Mouse (Mus musculus): Measurements from ENCODE around the gene Psap.

The Psap gene

DNA sequence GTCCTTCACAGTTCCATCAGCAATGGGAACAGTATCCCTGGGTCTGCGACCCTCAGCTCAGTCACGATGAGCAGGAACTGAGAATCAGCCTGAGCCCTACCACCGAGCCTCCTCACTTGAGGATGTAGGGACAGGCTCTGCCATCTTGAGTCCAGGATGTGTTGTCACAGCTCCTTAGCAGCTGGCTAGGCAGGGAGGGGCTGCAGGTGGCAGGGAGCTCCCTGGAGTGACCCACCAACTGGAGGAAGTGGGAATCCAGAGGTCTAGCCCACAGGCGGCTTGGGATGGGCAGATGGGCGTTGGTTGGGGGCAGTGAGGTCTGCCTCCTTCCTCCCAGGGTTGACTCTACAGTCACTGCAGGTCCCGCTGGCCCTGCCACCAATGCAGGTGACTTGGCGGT lies 14.1 kb upstream of the Psap start:
- no peak for DNase-seq (ENCODE audit: low read depth, low spot score)

DNA sequence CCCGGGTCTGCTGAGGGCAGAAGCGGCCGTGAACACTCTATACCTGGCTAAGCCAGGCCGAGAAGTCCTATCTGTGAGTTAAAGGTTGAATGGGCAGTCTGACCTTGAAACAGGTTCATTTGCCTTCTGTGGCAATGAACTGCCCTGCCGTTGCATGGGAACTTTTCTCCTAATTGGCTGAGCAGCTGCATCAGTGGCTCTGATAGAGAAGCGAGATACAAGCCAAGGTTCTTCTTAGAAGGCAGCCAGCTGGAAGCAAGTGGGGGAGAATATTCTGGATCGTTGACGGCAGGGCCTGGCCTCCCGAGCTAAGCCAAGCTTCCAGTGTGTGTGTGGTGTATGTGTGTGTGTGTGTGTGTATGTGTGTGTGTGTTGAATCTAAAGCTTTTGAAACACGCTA lies 12.2 kb upstream of the Psap start:
- no peak for DNase-seq (ENCODE audit: low read depth, low spot score)

- no peak for DNase-seq (ENCODE audit: low read depth, low spot score)
Observed at GRCm38 (mm10) chr10:60266842-60267401, 10.5 kb upstream of the Psap start.

- DNase-seq (ENCODE audit: low read depth, low spot score) = no peak
Observed at GRCm38 (mm10) chr10:60268738-60269137, 8.7 kb upstream of the Psap start.

- no peak for DNase-seq (ENCODE audit: low read depth, low spot score)
Observed at GRCm38 (mm10) chr10:60269141-60270064, 8.0 kb upstream of the Psap start.

DNA sequence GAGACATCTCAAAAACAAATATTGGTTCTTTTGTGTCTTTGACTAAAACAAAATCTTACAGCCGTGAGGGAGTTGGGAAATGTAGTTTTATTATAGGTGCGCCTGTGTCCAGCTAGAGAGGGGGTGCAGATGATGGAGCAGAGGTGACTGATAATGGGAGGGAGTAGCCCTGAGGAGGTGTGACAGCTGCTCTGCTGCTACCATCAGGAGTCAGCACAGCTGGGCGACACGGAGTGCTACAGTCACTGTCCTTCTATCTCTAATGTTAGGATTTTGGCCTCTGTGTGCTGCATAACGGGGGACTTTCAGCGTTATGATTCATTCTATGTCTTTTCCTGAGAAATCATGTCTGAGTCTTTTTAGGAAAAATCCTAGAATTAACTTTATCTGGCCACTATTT lies 6.4 kb upstream of the Psap start:
- DNase-seq (ENCODE audit: low read depth, low spot score) = no peak

DNA sequence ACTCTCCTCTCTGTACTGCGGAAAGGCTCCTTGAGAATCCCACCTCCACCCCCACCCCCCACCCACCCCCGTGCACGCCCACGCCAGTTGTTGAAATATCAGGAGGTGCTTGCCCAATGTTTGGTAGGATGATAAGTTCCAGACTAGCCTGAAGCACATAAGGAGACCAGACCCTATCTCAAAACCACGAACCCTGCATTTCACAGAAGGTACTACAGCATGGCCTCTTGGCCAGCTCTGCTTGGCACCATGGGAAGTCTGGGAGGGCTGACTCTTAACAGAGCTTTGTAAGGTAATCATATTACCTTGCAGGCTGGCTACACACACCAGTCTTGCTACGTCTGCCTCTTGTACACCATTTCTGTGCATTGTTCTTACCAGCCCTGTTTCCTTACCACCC lies 5.2 kb upstream of the Psap start:
- DNase-seq (ENCODE audit: low read depth, low spot score) = no peak

DNA sequence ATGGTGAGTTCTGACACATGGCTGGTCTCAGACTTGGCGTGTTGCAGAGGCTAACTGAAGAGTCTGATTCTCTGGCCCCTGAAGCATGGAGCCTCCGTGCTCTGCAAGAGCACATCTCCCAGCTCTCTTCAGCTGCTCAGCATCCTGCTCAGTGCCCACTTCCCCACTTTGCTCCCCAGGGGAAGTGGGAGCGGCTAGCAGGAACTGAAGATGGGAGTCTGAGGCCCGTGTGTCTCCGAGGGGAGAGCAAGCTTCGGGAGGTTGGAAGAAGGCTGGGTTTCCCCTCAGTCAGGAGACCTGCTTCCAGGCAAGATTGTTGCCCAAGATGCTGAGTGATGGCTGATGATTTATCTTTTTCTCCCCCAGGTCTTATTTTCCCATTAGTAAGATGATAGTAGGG lies 4.0 kb upstream of the Psap start:
- no peak for DNase-seq (ENCODE audit: low read depth, low spot score)

DNA sequence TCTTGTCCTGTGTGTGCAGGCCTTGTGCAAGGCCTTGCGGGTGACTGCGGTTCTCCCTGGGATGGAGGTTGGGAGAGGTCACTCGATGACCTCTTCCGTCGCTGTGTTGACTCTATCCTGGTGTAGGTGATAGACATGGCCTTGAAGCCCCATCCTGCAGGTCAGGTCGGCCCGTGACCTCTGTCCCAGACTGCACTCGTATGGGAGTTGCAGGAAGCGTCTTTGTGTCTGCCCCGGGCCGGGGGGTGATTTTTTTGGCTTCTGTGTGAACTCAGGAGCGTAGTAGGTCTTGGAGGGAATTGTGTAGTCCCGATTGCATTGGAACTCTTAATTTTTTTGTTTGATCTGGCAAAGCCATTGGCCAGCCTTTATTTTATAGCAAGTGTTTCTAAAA lies 576 bp downstream of the Psap start:
- no peak for DNase-seq (ENCODE audit: low read depth, low spot score)

GRCm38 (mm10) chr10:60278786-60279185 lies 1.4 kb downstream of the Psap start:
- no peak for DNase-seq (ENCODE audit: low read depth, low spot score)

DNA sequence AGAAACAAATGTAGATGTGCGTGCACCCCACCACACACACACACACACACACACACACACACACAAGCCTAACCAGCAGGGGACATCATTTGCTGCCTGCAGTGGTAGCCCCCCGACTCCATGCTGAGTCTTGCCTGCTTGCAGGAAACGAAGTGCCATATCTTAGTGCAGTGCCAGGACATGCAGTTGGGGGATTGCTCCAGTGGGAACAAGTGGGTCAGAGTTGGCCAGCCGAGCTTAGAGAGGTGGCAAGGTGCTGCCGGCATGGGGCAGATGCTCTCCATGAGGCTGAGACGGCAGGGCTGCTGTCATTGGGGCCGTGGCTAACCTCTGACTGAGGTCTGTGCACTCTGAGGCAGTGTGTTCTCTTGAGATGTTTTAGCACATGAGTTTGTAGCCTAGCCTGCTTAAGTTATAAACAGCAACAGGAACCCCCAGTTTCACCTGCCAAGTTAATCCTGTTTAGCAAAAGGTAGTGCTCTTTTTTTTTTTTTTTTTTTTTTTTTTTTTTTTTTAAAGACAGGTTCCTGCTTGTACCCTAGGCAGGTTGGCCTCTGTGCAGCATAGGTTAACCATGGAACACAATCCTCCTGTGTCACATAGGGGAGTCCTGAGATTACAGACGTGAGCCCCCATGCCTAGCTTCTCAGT lies 2.0 kb downstream of the Psap start:
- no peak for DNase-seq (ENCODE audit: low read depth, low spot score)

- no peak for DNase-seq (ENCODE audit: low read depth, low spot score)
Observed at GRCm38 (mm10) chr10:60279941-60280301, 2.5 kb downstream of the Psap start.

DNA sequence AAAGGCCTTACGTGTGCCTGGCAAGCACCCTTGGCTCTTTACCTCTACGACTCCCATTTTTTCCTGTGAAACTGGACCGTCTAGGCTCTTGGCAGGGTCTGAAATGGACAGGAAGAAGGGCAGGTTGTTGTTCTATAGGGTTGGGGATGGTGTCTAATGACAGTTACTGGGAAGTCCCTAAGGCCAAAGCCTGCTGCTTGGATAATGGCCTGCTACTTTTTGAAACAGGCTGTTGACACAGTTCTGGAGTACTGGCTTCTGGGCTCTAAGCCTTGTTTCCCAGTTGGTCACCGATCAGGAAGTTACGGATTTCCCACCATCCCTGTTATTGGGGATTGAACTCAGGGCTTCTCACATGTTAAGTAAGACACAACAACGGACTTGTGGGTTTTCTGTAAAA lies 2.9 kb downstream of the Psap start:
- DNase-seq (ENCODE audit: low read depth, low spot score) = no peak

DNA sequence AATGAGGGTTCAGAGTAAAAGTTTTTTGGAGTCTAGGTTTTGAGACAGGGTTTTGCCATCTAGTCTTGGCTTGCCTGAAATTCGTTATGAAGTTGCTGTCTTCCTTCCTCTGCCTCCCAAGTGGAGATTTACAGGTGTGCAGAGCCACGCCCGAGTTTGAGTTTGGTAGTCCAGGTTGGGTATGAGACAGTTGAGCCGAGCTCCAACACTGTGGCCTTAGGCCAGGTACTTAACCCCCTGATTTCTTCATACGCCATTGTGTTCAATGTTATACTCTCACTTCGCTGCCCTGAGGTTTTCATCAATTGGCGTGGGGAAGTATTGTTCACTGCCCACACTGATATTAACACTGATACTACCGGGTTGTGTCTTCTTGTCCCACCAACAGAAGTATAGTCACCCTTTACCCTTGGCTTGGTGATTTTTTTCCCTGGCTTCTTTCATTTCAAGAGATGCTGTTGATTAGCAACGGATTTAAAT lies 4.2 kb downstream of the Psap start:
- no peak for DNase-seq (ENCODE audit: low read depth, low spot score)

DNA sequence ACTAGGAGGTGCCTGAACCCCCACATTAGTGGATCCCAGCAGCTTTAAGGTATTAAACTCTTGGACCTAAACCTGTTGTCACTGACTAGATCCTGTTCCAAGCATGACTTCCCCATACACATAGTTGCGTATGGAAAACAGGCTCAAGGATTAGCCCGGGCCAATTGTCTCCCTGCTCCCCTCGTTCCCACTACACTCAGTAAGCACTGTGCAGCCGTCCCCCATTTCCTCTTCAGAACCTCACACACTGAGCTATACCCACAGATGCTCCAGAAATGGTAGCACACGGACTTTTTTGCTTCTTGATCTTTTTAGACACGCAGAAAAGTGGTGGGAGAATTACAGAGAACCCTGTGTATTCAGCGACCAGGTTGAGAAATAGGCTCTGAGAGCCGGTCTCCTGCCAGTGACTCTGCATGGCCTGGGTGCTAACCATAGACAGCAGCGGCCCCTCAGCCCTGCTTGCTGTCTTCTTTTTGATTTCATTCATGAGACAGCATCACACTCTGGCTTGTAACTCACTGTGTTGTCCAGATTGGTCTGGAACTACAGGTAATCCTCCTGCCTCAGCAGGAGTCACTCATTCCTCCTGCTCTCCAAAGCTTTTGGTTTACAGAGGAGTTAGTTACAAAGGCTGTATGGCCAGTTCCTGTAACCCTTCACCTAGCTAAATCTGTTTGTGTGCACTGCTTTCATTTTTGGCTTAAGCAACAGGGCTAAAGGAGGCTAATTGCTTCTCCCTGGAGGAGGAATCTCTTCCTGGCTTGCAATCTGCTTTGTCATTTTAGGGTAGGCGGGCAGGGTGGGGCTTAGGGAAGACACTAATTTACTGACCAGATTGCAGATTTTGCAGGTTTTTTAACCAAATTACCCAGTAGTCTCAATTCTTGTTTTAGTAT lies 4.9 kb downstream of the Psap start:
- DNase-seq (ENCODE audit: low read depth, low spot score) = no peak

DNA sequence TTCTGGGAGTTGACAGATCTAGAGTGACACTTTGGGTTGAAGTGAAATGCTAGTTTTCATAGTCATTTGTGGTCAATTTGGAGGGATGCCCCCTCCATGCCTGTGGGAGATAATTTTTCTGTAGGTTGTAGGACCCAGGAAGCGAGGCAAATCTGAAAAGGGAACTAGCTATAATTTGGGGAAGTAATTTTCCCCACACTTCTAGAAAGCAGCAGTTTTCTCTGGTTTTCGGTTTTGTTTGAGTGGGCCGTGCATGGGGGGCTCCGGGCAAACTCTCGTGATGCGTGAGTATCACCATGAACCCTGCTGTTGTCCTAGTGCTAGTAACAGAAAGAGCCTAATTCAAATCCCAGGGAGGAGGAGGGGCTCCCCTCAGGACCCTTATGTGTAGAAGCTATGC lies 6.8 kb downstream of the Psap start:
- DNase-seq (ENCODE audit: low read depth, low spot score) = no peak

DNA sequence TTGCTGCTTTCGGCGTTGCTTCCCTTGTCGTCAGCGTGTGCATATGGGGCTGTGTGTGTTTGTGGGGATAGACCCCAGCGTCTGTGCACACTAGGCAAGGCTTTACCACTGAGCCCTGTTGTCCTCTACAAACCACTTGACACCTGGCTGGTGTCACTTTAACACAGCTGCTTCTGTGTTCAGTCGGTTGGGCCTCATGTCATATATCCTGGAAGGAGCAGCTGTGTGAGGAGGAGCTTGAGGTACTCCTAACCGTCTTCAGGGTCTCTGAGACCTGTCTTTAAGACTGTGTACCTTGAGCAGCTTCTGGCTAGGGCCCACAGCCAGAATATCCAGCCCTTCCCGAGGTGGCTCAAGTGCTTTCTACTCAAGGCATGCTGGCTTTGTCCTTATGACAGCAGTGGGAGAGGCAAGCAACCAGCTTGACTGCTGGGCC lies 7.3 kb downstream of the Psap start:
- no peak for DNase-seq (ENCODE audit: low read depth, low spot score)

- DNase-seq (ENCODE audit: low read depth, low spot score) = no peak
Observed at GRCm38 (mm10) chr10:60285183-60285582, 7.8 kb downstream of the Psap start.

DNA sequence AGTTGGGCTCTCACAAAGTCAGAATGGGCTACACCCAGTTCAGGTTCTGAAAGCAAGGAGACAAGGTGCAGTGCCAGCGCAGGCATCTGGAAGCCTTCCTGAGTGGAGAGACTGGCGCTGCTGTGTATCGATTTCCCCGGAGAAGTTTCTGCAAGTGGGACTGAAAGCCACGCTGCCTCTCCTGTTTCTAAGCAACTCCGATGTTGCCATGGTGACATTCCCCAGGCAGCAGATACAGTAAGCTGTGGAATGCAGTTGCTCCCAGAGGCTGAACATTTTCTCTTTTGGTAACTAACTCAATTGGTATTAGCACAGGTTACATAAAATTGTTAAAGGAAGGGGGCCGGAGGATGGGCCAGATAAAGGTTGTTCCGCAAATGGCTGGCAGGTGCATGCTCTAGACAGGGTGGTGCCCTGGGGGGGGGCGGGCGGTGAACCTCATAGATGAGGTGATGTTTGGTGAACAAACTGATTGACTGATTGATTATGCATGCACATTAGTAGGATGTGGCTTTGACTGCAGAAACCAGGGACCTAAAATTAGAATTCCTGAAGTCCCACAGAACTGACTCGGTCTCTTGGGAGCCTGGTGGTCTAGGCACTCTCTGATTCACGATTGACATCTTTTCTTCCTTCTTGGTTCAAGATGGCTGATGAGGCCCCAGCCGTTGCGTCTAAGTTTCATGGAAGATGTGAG lies 8.4 kb downstream of the Psap start:
- DNase-seq (ENCODE audit: low read depth, low spot score) = no peak

- no peak for DNase-seq (ENCODE audit: low read depth, low spot score)
Observed at GRCm38 (mm10) chr10:60286546-60286945, 9.1 kb downstream of the Psap start.

DNA sequence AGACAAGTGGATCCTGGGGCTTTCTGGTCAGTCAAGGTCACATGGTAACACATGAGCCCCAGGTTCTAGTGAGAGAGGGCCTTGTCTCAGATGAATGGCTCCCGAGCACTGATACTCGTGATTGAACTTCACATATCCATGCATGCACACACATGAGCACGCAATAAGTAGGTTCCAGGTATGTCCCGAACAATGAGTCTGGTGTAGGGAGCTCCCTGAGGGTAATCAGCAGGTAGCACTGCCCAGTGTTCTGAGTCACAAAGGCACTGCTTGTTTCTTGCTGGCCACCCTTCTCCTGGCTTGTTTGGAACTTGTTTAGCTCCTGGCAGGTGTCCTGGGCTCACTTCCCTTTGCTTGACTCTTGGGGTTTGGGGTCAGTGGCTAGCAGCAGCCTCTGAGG lies 9.7 kb downstream of the Psap start:
- DNase-seq (ENCODE audit: low read depth, low spot score) = no peak
